Mouse (Mus musculus): ENCODE measurements at regions not wholly inside any gene's neighbourhood (a gene's known extent, or its start where the extent isn't known, plus 50 kb on each side); places are given as distances from the start of the nearest gene placed in this dataset.
"Not testable (repeated sequence)": the region's sequence is repeated elsewhere in the genome, so short reads cannot be mapped to it uniquely, and the experiment has no call there.

- intact Hi-C loops (cut with DNase I), result no loop called here
- DNase-seq, result no peak
Measured at GRCm38 (mm10) chr16:30793378-30793753, 193.8 kb downstream of the Fam43a start.

- intact Hi-C loops (cut with DNase I), result no loop called here
- no peak for DNase-seq
Measured at GRCm38 (mm10) chr16:30793856-30794255, 194.3 kb downstream of the Fam43a start.

GRCm38 (mm10) chr16:30795501-30795904 lies 196.0 kb downstream of the Fam43a start:
- no peak for DNase-seq
- intact Hi-C loops (cut with DNase I), result no loop called here

- no peak for DNase-seq
- intact Hi-C loops (cut with DNase I), result no loop called here
Measured at GRCm38 (mm10) chr16:30796103-30796502, 196.6 kb downstream of the Fam43a start.

GRCm38 (mm10) chr16:30797006-30797405 lies 197.5 kb downstream of the Fam43a start:
- no peak for DNase-seq
- intact Hi-C loops (cut with DNase I), result no loop called here

GRCm38 (mm10) chr16:30797973-30798471 lies 198.5 kb downstream of the Fam43a start:
- intact Hi-C loops (cut with DNase I), result no loop called here
- no peak for DNase-seq

- DNase-seq, result no peak
- intact Hi-C loops (cut with DNase I), result no loop called here
Measured at GRCm38 (mm10) chr16:30798536-30798935, 199.0 kb downstream of the Fam43a start.

GRCm38 (mm10) chr16:30799699-30800483 lies 200.4 kb downstream of the Fam43a start:
- no peak for DNase-seq
- intact Hi-C loops (cut with DNase I), result no loop called here

- DNase-seq, result no peak
- intact Hi-C loops (cut with DNase I), result no loop called here
Measured at GRCm38 (mm10) chr16:30804018-30804417, 204.5 kb downstream of the Fam43a start.

- DNase-seq; intact Hi-C loops (cut with DNase I): not testable (repeated sequence)
Measured at GRCm38 (mm10) chr16:30806206-30806605, 206.7 kb downstream of the Fam43a start.

- intact Hi-C loops (cut with DNase I), result no loop called here
- DNase-seq, result no peak
Measured at GRCm38 (mm10) chr16:30818541-30819120, 219.1 kb downstream of the Fam43a start.

- DNase-seq, result no peak
- intact Hi-C loops (cut with DNase I), result no loop called here
Measured at GRCm38 (mm10) chr16:30819342-30819741, 219.8 kb downstream of the Fam43a start.

- intact Hi-C loops (cut with DNase I), result no loop called here
- no peak for DNase-seq
Measured at GRCm38 (mm10) chr16:30820234-30820633, 220.7 kb downstream of the Fam43a start.

GRCm38 (mm10) chr16:30820761-30821160 lies 221.2 kb downstream of the Fam43a start:
- no peak for DNase-seq

GRCm38 (mm10) chr16:30821191-30821910 lies 221.8 kb downstream of the Fam43a start:
- DNase-seq, result peak; percentile 46 to 63
- intact Hi-C loops (cut with DNase I), result no loop called here

More at GRCm38 (mm10) chr16:30820761-30821160, 221.2 kb downstream of the Fam43a start:
- intact Hi-C loops (cut with DNase I), result no loop called here

GRCm38 (mm10) chr16:30821911-30822578 lies 222.5 kb downstream of the Fam43a start:
- intact Hi-C loops (cut with DNase I), result no loop called here
- DNase-seq, result no peak

- intact Hi-C loops (cut with DNase I), result no loop called here
- DNase-seq, result peak in 1 of 2 experiments; percentile 16
Measured at GRCm38 (mm10) chr16:30826128-30826527, 226.6 kb downstream of the Fam43a start.

- intact Hi-C loops (cut with DNase I), result no loop called here
- peak; percentile 37 to 65 for DNase-seq
Measured at GRCm38 (mm10) chr16:30827901-30828608, 228.5 kb downstream of the Fam43a start.

GRCm38 (mm10) chr16:30834561-30834960 lies 235.0 kb downstream of the Fam43a start:
- intact Hi-C loops (cut with DNase I), result no loop called here

GRCm38 (mm10) chr16:30835678-30836077 lies 236.2 kb downstream of the Fam43a start:
- intact Hi-C loops (cut with DNase I), result no loop called here
- no peak for DNase-seq

More at GRCm38 (mm10) chr16:30834561-30834960, 235.0 kb downstream of the Fam43a start:
- DNase-seq, result no peak

Data from gastrocnemius, postnatal 36 days (tissue).